Mouse (Mus musculus) fibroblast of lung, adult 2 months (primary cell): ENCODE data around the gene Irak2.

Experiments
- DNase-seq: peaks from one replicate; pipeline ENCODE4 v3.0.0-alpha.2; 2011; ENCODE audit warnings: low read depth

The Irak2 gene

GRCm38 (mm10) chr6:113638302-113639040 lies at the start of gene Irak2:
Gene Irak2, plus strand, starts transcription at chr6:113638467.
- DNase-seq = peak; percentile 79

GRCm38 (mm10) chr6:113592637-113593036 lies 45.6 kb upstream of the Irak2 start:
- DNase-seq = peak; percentile 28

- DNase-seq = no peak
Observed at GRCm38 (mm10) chr6:113597945-113598344, 40.3 kb upstream of the Irak2 start.

- DNase-seq = no peak
Observed at GRCm38 (mm10) chr6:113599833-113600232, 38.4 kb upstream of the Irak2 start.

GRCm38 (mm10) chr6:113600543-113601139 lies 37.6 kb upstream of the Irak2 start, which contains the start of gene Fancd2os:
Gene Fancd2os, minus strand, starts transcription at chr6:113600715.
- no peak for DNase-seq

- no peak for DNase-seq
Observed at GRCm38 (mm10) chr6:113602821-113603220, 35.4 kb upstream of the Irak2 start.

GRCm38 (mm10) chr6:113603993-113604392 lies 34.3 kb upstream of the Irak2 start:
- DNase-seq = no peak

- DNase-seq = peak; percentile 83
Observed at GRCm38 (mm10) chr6:113604432-113605223, 33.6 kb upstream of the Irak2 start, which contains the start of gene Brk1. Gene Brk1, plus strand, starts transcription at chr6:113604772.

- no peak for DNase-seq
Observed at GRCm38 (mm10) chr6:113605224-113605545, 33.1 kb upstream of the Irak2 start.

GRCm38 (mm10) chr6:113608871-113609270 lies 29.4 kb upstream of the Irak2 start:
- DNase-seq = no peak

GRCm38 (mm10) chr6:113609293-113609692 lies 29.0 kb upstream of the Irak2 start:
- no peak for DNase-seq

- DNase-seq = no peak
Observed at GRCm38 (mm10) chr6:113612258-113612969, 25.9 kb upstream of the Irak2 start.

GRCm38 (mm10) chr6:113614152-113614551 lies 24.1 kb upstream of the Irak2 start:
- DNase-seq = no peak

- no peak for DNase-seq
Observed at GRCm38 (mm10) chr6:113614997-113615396, 23.3 kb upstream of the Irak2 start.

- DNase-seq = no peak
Observed at GRCm38 (mm10) chr6:113615489-113615888, 22.8 kb upstream of the Irak2 start.

- no peak for DNase-seq
Observed at GRCm38 (mm10) chr6:113623386-113623785, 14.9 kb upstream of the Irak2 start.

GRCm38 (mm10) chr6:113623941-113624751 lies 14.1 kb upstream of the Irak2 start, which contains the start of gene Vhl:
Gene Vhl, plus strand, starts transcription at chr6:113623959.
- peak; percentile 44 for DNase-seq

- DNase-seq = peak; percentile 38
Observed at GRCm38 (mm10) chr6:113624989-113625770, 13.1 kb upstream of the Irak2 start.

GRCm38 (mm10) chr6:113630322-113630721 lies 7.9 kb upstream of the Irak2 start:
- no peak for DNase-seq

- DNase-seq = no peak
Observed at GRCm38 (mm10) chr6:113632863-113633262, 5.4 kb upstream of the Irak2 start.
